Mouse (Mus musculus) lung, postnatal 0 days (tissue): Measurements from ENCODE around the gene Olfr49. TPM values are rescaled to one million over a fixed set of nuclear protein-coding genes. Genes with fewer than 3 reads are reported as not detected.

ENCODE experiments used
- ATAC-seq: fragments of 200-750 bp; cut with Nextera tagmentation; 2 replicates; pipeline ENCODE4 v1.8.0; 2017; ENCODE audit warnings: moderate library complexity
- DNase-seq: peaks from one replicate; pipeline ENCODE4 v3.0.0-alpha.2; 2016; ENCODE audit warnings: low spot score
- H3K27ac ChIP-seq: fragments of 300-500 bp; sonication (generic); 2 replicates; pipeline ENCODE4 v1.5.1; 2014; ENCODE audit warnings: antibody characterized with exemption, mild to moderate bottlenecking, low read length, mixed read lengths
- H3K27me3 ChIP-seq: fragments of 300-500 bp; sonication (generic); replicated peaks from 2 replicates; pipeline ENCODE4 v1.6.1; 2014; ENCODE audit warnings: low read length, mixed read lengths; ENCODE audit not compliant: insufficient read depth
- H3K36me3 ChIP-seq: fragments of 300-500 bp; sonication (generic); 2 replicates; pipeline ENCODE4 v1.6.1; 2014; ENCODE audit warnings: low read length, mixed read lengths; ENCODE audit not compliant: insufficient read depth
- H3K4me1 ChIP-seq: fragments of 300-500 bp; sonication (generic); 2 replicates; pipeline ENCODE4 v1.6.1; 2014; ENCODE audit warnings: antibody characterized with exemption, low read depth, low read length, mixed read lengths; ENCODE audit not compliant: insufficient read depth
- H3K4me2 ChIP-seq: fragments of 300-500 bp; sonication (generic); replicated peaks from 2 replicates; pipeline ENCODE4 v1.6.1; 2014; ENCODE audit warnings: low read depth, mild to moderate bottlenecking, low read length, moderate library complexity, mixed read lengths
- H3K4me3 ChIP-seq: fragments of 300-500 bp; sonication (generic); 2 replicates; pipeline ENCODE4 v1.5.1; 2014; ENCODE audit warnings: low read depth, low read length
- H3K9ac ChIP-seq: fragments of 300-500 bp; sonication (generic); replicated peaks from 2 replicates; pipeline ENCODE4 v1.6.1; 2014; ENCODE audit warnings: low read depth, mild to moderate bottlenecking
- H3K9me3 ChIP-seq: fragments of 300-500 bp; sonication (generic); 2 replicates; pipeline ENCODE4 v1.6.1; 2016; ENCODE audit warnings: low read length, mixed read lengths
- CTCF ChIP-seq: IDR thresholded peaks from 2 replicates; pipeline ENCODE4 v1.5.1; 2016; ENCODE audit warnings: antibody characterized with exemption, mild to moderate bottlenecking
- EP300 ChIP-seq: IDR thresholded peaks from 2 replicates; pipeline ENCODE4 v1.6.1; 2016; ENCODE audit warnings: antibody characterized with exemption, mild to moderate bottlenecking, control low read depth
- WGBS: fragments of 180-500 bp; shearing (Covaris S2); extraction: QIAGEN DNeasy Blood & Tissue Kit; methylation state at CpG from one replicate; pipeline ENCODE4 v1.1.7; 2014; 5-methylcytosine and 5-hydroxymethylcytosine counted together
- polyA plus RNA-seq: library from polyadenylated mRNA; unstranded; fragments of >200 nt; fragmentation: Nextera tagmentation; extraction: Ambion mirVana; gene quantifications from 2 replicates; pipeline ENCODE4 v1.2.1, GENCODE M21; 2015

Gene Olfr49
- polyA plus RNA-seq, 1 experiment from 2014 or later: 0.04 TPM

DNA sequence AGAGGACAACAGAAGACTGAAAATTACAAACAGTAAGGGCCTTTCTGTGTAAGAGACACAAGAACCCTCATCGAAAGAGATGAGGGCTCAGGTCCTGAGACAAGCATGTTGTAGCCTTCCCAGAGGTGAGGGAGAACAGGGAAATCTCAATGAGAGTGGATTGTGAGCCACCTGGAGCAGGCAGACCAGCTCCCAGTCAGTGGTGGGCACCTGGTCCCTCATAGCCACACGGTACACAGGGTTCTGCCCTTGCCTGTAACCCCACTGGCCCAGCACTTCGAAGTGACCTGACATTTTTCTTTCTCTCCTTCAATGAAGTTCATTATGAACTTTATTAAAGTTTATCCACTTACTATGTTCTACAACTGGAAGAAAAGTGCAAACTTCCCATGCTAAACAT is 12.0 kb downstream of the Olfr49 start:
- no peak for ATAC-seq
- 85% methylated on average over 3 of the region's 3 CpGs for WGBS

DNA sequence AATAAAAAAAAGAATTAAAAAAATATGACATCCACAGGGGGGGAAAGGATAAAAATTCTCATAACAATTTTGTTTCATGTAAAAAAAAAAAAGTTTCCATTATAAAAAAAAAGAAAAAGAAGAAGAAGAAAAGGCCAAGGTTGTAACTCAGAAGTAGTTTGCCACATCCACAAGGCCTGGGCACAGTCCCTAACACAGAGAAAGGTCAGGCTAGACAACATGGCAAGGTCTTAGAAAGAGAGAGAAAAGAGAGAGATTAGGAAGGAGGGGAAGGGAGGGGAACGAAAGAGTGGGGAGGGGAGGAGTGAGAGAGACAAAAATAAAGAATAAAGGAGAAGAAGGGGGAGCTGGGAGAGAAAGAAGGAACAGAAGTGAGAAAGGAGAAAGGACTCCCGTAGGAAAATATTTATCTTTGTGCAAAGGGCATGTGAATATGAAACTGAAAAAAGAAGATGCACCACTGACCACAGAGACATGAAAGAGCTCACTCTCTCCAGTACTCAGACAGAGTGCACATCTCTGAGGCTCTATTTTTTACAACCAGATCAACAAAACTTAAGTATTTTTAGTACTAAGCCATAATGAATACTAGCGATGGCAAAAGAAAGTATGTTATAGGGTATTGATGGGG is 12.6 kb downstream of the Olfr49 start:
- TF ChIP-seq EP300 (no peak), CTCF (no peak)
- Histone ChIP-seq H3K27me3 (no peaks in the 10 kb centered on the region), H3K4me1 (no peaks in the 10 kb centered on the region), H3K9me3 (no peaks in the 10 kb centered on the region), H3K27ac (no peak overlapping the region), H3K4me2 (no peak overlapping the region), H3K9ac (no peak overlapping the region), H3K36me3 (peaks cover 11% of the 10 kb centered on the region; the same call in 1 of the 2 replicates), H3K4me3 (no peak overlapping the region)
- DNase-seq (no peak), ATAC-seq (no peak)
- 69% methylated on average over 3 of the region's 3 CpGs for WGBS

More for the DNA sequence above, 12.0 kb downstream of the Olfr49 start:
- Histone ChIP-seq H3K9ac (no peak overlapping the region), H3K4me1 (no peaks in the 10 kb centered on the region), H3K4me2 (no peak overlapping the region), H3K4me3 (no peak overlapping the region), H3K27me3 (no peaks in the 10 kb centered on the region), H3K9me3 (no peaks in the 10 kb centered on the region), H3K36me3 (peaks cover 9% of the 10 kb centered on the region; the same call in 1 of the 2 replicates), H3K27ac (no peak overlapping the region)
- no peak for DNase-seq
- TF ChIP-seq EP300 (no peak), CTCF (no peak)

- no peak for ATAC-seq
- H3K27ac ChIP-seq: no peak overlapping the region
- no peaks in the 10 kb centered on the region for H3K4me1 ChIP-seq
- TF ChIP-seq EP300 (no peak), CTCF (no peak)
- H3K4me3 ChIP-seq: no peak overlapping the region
- H3K4me2 ChIP-seq: no peak overlapping the region
- no peak overlapping the region for H3K9ac ChIP-seq
- peaks cover 13% of the 10 kb centered on the region; the same call in 1 of the 2 replicates for H3K36me3 ChIP-seq
- no peaks in the 10 kb centered on the region for H3K27me3 ChIP-seq
- 83% methylated on average over 3 of the region's 3 CpGs for WGBS
- DNase-seq: no peak
- H3K9me3 ChIP-seq: no peaks in the 10 kb centered on the region
Observed at GRCm38 (mm10) chr14:54270413-54270812, 14.3 kb downstream of the Olfr49 start.

- Histone ChIP-seq H3K27me3 (no peaks in the 10 kb centered on the region), H3K4me2 (no peak overlapping the region), H3K36me3 (peaks cover 19% of the 10 kb centered on the region), H3K9me3 (no peaks in the 10 kb centered on the region), H3K9ac (no peak overlapping the region), H3K4me1 (no peaks in the 10 kb centered on the region), H3K27ac (no peak overlapping the region), H3K4me3 (no peak overlapping the region)
- WGBS: 93% methylated on average over 3 of the region's 3 CpGs
- DNase-seq (no peak), ATAC-seq (no peak)
- TF ChIP-seq EP300 (no peak), CTCF (no peak)
Observed at GRCm38 (mm10) chr14:54269566-54269965, 15.2 kb downstream of the Olfr49 start.

GRCm38 (mm10) chr14:54267966-54268365 is 16.8 kb downstream of the Olfr49 start:
- Histone ChIP-seq H3K4me1 (no peaks in the 10 kb centered on the region), H3K9ac (no peak overlapping the region), H3K9me3 (no peaks in the 10 kb centered on the region), H3K27ac (no peak overlapping the region), H3K4me3 (no peak overlapping the region), H3K4me2 (no peak overlapping the region), H3K36me3 (peaks cover 28% of the 10 kb centered on the region), H3K27me3 (no peaks in the 10 kb centered on the region)
- no peak for TF ChIP-seq EP300
- no peak for TF ChIP-seq CTCF
- no peak for ATAC-seq
- 94% methylated on average over 10 of the region's 10 CpGs for WGBS
- no peak for DNase-seq

DNA sequence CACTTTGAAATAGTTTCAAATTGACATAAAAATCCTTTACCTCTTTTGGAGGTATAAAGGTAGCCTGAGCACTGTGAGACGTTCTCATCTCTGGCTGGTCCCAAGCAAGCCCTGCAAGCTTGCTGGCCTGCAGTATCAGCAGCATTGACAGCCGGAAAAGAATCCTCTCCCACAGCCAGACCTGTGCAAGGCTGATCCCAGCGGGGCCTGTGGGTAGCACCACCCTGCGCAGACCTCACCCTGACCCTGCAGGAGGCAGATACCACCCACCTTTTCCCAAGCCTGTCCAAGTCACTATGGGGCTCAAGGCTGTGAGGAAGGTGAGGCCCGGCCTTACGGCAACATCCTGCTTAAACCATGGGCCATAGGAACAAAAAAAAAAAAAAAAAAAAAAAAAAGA is 18.8 kb downstream of the Olfr49 start:
- Histone ChIP-seq H3K27me3 (no peaks in the 10 kb centered on the region), H3K4me1 (no peaks in the 10 kb centered on the region; the same call in 1 of the 2 replicates), H3K4me2 (no peak overlapping the region), H3K4me3 (no peak overlapping the region), H3K9ac (no peak overlapping the region), H3K36me3 (peaks cover 30% of the 10 kb centered on the region), H3K27ac (no peak overlapping the region), H3K9me3 (no peaks in the 10 kb centered on the region)
- no peak for DNase-seq
- TF ChIP-seq EP300 (no peak), CTCF (no peak)
- WGBS: 77% methylated on average over 6 of the region's 6 CpGs
- ATAC-seq: no peak
